In the genomic region with DNA sequence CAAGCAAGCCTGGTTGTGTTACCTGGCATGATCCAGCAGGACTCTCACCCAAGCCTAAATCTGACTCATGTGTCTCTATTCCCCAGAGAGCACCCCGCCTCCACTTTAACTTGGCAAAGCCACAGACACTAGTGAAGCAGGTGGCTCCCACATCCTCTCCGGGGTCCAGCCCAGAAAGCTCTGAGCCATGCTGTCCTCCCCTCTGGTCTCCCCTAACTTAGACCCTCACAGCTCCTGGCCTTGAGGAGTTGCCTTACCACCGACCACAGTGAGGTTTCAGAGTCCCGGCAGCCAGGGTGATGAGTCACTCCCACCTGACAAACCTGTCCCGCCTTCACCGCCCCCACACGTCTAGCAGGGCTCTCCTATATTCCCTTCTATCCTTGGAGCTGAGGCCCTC, we compare ENCODE assay signal across 8 mouse cellular contexts. TPM values are rescaled to one million over a fixed set of nuclear protein-coding genes. Genes with fewer than 3 reads are reported as not detected.
DNase-seq lines count a peak whose midpoint lies in the region; ATAC-seq and TF ChIP-seq lines count a peak whose summit lies in the region.
"Had no signal": no experiment of that assay in that cellular context is flagged by ENCODE, and none has a peak within 500 bp of the region (broad histone marks: within the 10 kb centered on the region; RNA-seq: fewer than 3 reads in every experiment).

No protein-coding gene starts in this region.

- no peak for TF ChIP-seq CTCF in left cerebral cortex, adult 2 months (IDR thresholded peaks at IDR 0.05)
- TF ChIP-seq CTCF in ES-Bruce4 (IDR thresholded peaks at IDR 0.05; ENCODE audit: low read depth, low read length) = no peak
- TF ChIP-seq CTCF in olfactory bulb, adult 2 months (IDR thresholded peaks at IDR 0.05; ENCODE audit: insufficient read depth, low read depth, low read length) = no peak

- H3K4me2 ChIP-seq in embryonic facial prominence, embryonic 14.5 days (ENCODE audit: low read depth, low read length) = peak overlapping the region; percentile 23

- no peaks in the 10 kb centered on the region for H3K27me3 ChIP-seq in ES-Bruce4 (ENCODE audit: control insufficient read depth, insufficient read depth, low read length, poor library complexity, severe bottlenecking)
- H3K27me3 ChIP-seq in embryonic facial prominence, embryonic 14.5 days (replicated peaks; ENCODE audit: control insufficient read depth, insufficient read depth, low read length) = no peaks in the 10 kb centered on the region

- no peaks in the 10 kb centered on the region for H3K36me3 ChIP-seq in ES-Bruce4 (ENCODE audit: control insufficient read depth, insufficient read depth, low read length, poor library complexity, severe bottlenecking)
- no peaks in the 10 kb centered on the region for H3K36me3 ChIP-seq in embryonic facial prominence, embryonic 14.5 days (ENCODE audit: control insufficient read depth, insufficient read depth, low read length)

- WGBS in embryonic facial prominence, embryonic 14.5 days = 74% methylated on average over 7 of the region's 7 CpGs
- 45% methylated on average over 7 of the region's 7 CpGs for WGBS in olfactory bulb, adult 2 months

- H3K4me3 ChIP-seq in left cerebral cortex, adult 2 months = no peak overlapping the region
- H3K4me3 ChIP-seq in ES-Bruce4 (ENCODE audit: low read depth, low read length) = no peak overlapping the region
- no peak overlapping the region for H3K4me3 ChIP-seq in embryonic facial prominence, embryonic 14.5 days (ENCODE audit: low read depth, low read length)
- H3K4me3 ChIP-seq in olfactory bulb, adult 2 months (ENCODE audit: insufficient read depth, low read depth, low read length) = no peak overlapping the region

- peak in 1 of 2 experiments; percentile 38 for DNase-seq in left cerebral cortex, adult 2 months (ENCODE audit: extremely low spot score in 1 of 2, low spot score in 2 of 2)
- no peak for DNase-seq in left cerebral cortex, adult 8-10 months (ENCODE audit: low spot score in 2 of 2)
- DNase-seq in embryonic facial prominence, embryonic 14.5 days (ENCODE audit: low spot score) = peak; percentile 50
- no peak for DNase-seq in ovary, adult 18-20 months (ENCODE audit: low spot score)
- DNase-seq in frontal cortex, postnatal 36 days (ENCODE audit: low spot score in 2 of 2) = no peak

- no peak for ATAC-seq in embryonic facial prominence, embryonic 14.5 days (ENCODE audit: low read depth)

- intact Hi-C loops in left cerebral cortex, adult 2 months (cut with DNase I) = no loop called here

- TF ChIP-seq POLR2A in ES-Bruce4 (IDR thresholded peaks at IDR 0.05; ENCODE audit: insufficient read depth, low read length) = no peak
- TF ChIP-seq POLR2A in olfactory bulb, adult 2 months (IDR thresholded peaks at IDR 0.05; ENCODE audit: insufficient read depth, low read depth, low read length) = no peak

- no peaks in the 10 kb centered on the region for H3K9me3 ChIP-seq in ES-Bruce4 (replicated peaks; ENCODE audit: control insufficient read depth, insufficient read depth, low read length, poor library complexity, severe bottlenecking)
- no peaks in the 10 kb centered on the region for H3K9me3 ChIP-seq in embryonic facial prominence, embryonic 14.5 days (ENCODE audit: control insufficient read depth, low read length)

- H3K4me1 ChIP-seq in ES-Bruce4 (ENCODE audit: control insufficient read depth, insufficient read depth, low read length) = peaks cover 18% of the 10 kb centered on the region
- peaks cover 44% of the 10 kb centered on the region for H3K4me1 ChIP-seq in embryonic facial prominence, embryonic 14.5 days (ENCODE audit: control insufficient read depth, insufficient read depth, low read length)
- peaks cover 51% of the 10 kb centered on the region for H3K4me1 ChIP-seq in olfactory bulb, adult 2 months (ENCODE audit: control insufficient read depth, insufficient read depth, low read length)

- H3K9ac ChIP-seq in ES-Bruce4 (ENCODE audit: low read depth, poor library complexity, severe bottlenecking) = peak overlapping the region; percentile 17; the same call in 1 of the 2 replicates
- no peak overlapping the region for H3K9ac ChIP-seq in embryonic facial prominence, embryonic 14.5 days (ENCODE audit: low read depth, low read length)

- 0 out of 2 replicates have a peak, but pooled peaks have one; percentile 33 for TF ChIP-seq EP300 in ES-Bruce4 (IDR thresholded peaks at IDR 0.05; ENCODE audit: insufficient read depth, low read depth, low read length)

- peak overlapping the region; percentile 51; the same call in 1 of the 2 replicates for H3K27ac ChIP-seq in left cerebral cortex, adult 2 months
- no peak overlapping the region for H3K27ac ChIP-seq in ES-Bruce4 (ENCODE audit: insufficient read depth, low read length)
- H3K27ac ChIP-seq in embryonic facial prominence, embryonic 14.5 days (replicated peaks; ENCODE audit: low read depth, low read length) = no peak overlapping the region
- H3K27ac ChIP-seq in olfactory bulb, adult 2 months (ENCODE audit: insufficient read depth, low read depth, low read length) = peak overlapping the region; percentile 12; the same call in 1 of the 2 replicates

RNA-seq across cellular contexts. Expression of a gene that starts 3.8 kb away (rescaled TPM):
- total RNA-seq in left cerebral cortex, adult 2 months (2021) = 10 to 100 TPM; 51.2 to 53.7 TPM
- total RNA-seq in left cerebral cortex, adult 8-10 months (2022) = 10 to 100 TPM; 54.1 to 58.4 (median 55.9) TPM
- 166 and 171 TPM in 2 replicates for polyA plus RNA-seq in ES-Bruce4 (2011; ENCODE audit: insufficient read depth, insufficient read length, low read depth, missing spikeins)
- 107 and 116 TPM in 2 replicates for polyA plus RNA-seq in embryonic facial prominence, embryonic 14.5 days (2014; fragmentation: Nextera tagmentation; extraction: Ambion mirVana)
- not detected in 2 replicates for polyA plus RNA-seq in olfactory bulb, adult 2 months (2012; ENCODE audit: insufficient read depth, insufficient read length, low replicate concordance, missing spikeins)

RNA-seq across cellular contexts. Expression of a gene that starts 20.9 kb away (rescaled TPM):
- 1 to 10 TPM; 7.6 to 9.4 TPM for total RNA-seq in left cerebral cortex, adult 2 months (2021)
- 10 to 100 TPM; 10.4 to 12.8 (median 12.3) TPM for total RNA-seq in left cerebral cortex, adult 8-10 months (2022)
- 13.3 and 16.8 TPM in 2 replicates for polyA plus RNA-seq in ES-Bruce4 (2011; ENCODE audit: insufficient read depth, insufficient read length, low read depth, missing spikeins)
- 92.8 and 100 TPM in 2 replicates for polyA plus RNA-seq in embryonic facial prominence, embryonic 14.5 days (2014; fragmentation: Nextera tagmentation; extraction: Ambion mirVana)
- not detected in 2 replicates for polyA plus RNA-seq in olfactory bulb, adult 2 months (2012; ENCODE audit: insufficient read depth, insufficient read length, low replicate concordance, missing spikeins)

RNA-seq across cellular contexts. Expression of a gene that starts 21.8 kb away (rescaled TPM):
- 1 to 10 TPM; 3.6 to 4.8 TPM for total RNA-seq in left cerebral cortex, adult 2 months (2021)
- 1 to 10 TPM; 5.2 to 8.3 (median 6.2) TPM for total RNA-seq in left cerebral cortex, adult 8-10 months (2022)
- 22.5 and 24.3 TPM in 2 replicates for polyA plus RNA-seq in ES-Bruce4 (2011; ENCODE audit: insufficient read depth, insufficient read length, low read depth, missing spikeins)
- polyA plus RNA-seq in embryonic facial prominence, embryonic 14.5 days (2014; fragmentation: Nextera tagmentation; extraction: Ambion mirVana) = 208 TPM in 2 replicates
- polyA plus RNA-seq in olfactory bulb, adult 2 months (2012; ENCODE audit: insufficient read depth, insufficient read length, low replicate concordance, missing spikeins) = not detected in 2 replicates
- total RNA-seq: megakaryocyte progenitor cell, adult 5-6 weeks had no signal

RNA-seq across cellular contexts. Expression of a gene that starts 37.8 kb away (rescaled TPM):
- total RNA-seq in left cerebral cortex, adult 2 months (2021) = 100 to 1,000 TPM; 150 to 194 TPM
- 100 to 1,000 TPM; 132 to 184 (median 175) TPM for total RNA-seq in left cerebral cortex, adult 8-10 months (2022)
- 12.7 and 13.6 TPM in 2 replicates for polyA plus RNA-seq in ES-Bruce4 (2011; ENCODE audit: insufficient read depth, insufficient read length, low read depth, missing spikeins)
- polyA plus RNA-seq in embryonic facial prominence, embryonic 14.5 days (2014; fragmentation: Nextera tagmentation; extraction: Ambion mirVana) = 3.2 and 4.4 TPM in 2 replicates
- not detected in 2 replicates for polyA plus RNA-seq in olfactory bulb, adult 2 months (2012; ENCODE audit: insufficient read depth, insufficient read length, low replicate concordance, missing spikeins)
- total RNA-seq: megakaryocyte progenitor cell, adult 5-6 weeks had no signal

RNA-seq across cellular contexts. Expression of a gene that starts 47.9 kb away (rescaled TPM):
- 10 to 100 TPM; 48.4 to 64.1 TPM for total RNA-seq in left cerebral cortex, adult 2 months (2021)
- 10 to 100 TPM; 46.9 to 52.6 (median 50.0) TPM for total RNA-seq in left cerebral cortex, adult 8-10 months (2022)
- polyA plus RNA-seq in ES-Bruce4 (2011; ENCODE audit: insufficient read depth, insufficient read length, low read depth, missing spikeins) = 37.3 and 44.6 TPM in 2 replicates
- 108 and 127 TPM in 2 replicates for polyA plus RNA-seq in embryonic facial prominence, embryonic 14.5 days (2014; fragmentation: Nextera tagmentation; extraction: Ambion mirVana)
- polyA plus RNA-seq in olfactory bulb, adult 2 months (2012; ENCODE audit: insufficient read depth, insufficient read length, low replicate concordance, missing spikeins) = not detected in 2 replicates

Comparison
In these comparisons a context has a peak if more than half of its experiments do, and no peak if none do; other contexts are left out.
1. H3K27ac ChIP-seq: peak in left cerebral cortex, adult 2 months (single experiment) and olfactory bulb, adult 2 months (single experiment); none in ES-Bruce4 (single experiment) and embryonic facial prominence, embryonic 14.5 days (single experiment).
2. RNA of a gene that starts 3.8 kb away (polyA plus RNA-seq): 166 to 171 TPM in ES-Bruce4 and 107 to 116 TPM in embryonic facial prominence, embryonic 14.5 days; not detected in olfactory bulb, adult 2 months; every median in the first group is over 100 times any median in the second.
3. RNA of a gene that starts 20.9 kb away (polyA plus RNA-seq): 92.8 to 100 TPM in embryonic facial prominence, embryonic 14.5 days and 13.3 to 16.8 TPM in ES-Bruce4; not detected in olfactory bulb, adult 2 months; every median in the first group is over 10 times any median in the second.
4. RNA of a gene that starts 21.8 kb away (polyA plus RNA-seq): 208 TPM in embryonic facial prominence, embryonic 14.5 days and 22.5 to 24.3 TPM in ES-Bruce4; not detected in olfactory bulb, adult 2 months; every median in the first group is over 10 times any median in the second.